Mouse (Mus musculus): ENCODE measurements around the gene Slc22a14. TPM values are rescaled to one million over a fixed set of nuclear protein-coding genes. Genes with fewer than 3 reads are reported as not detected.

Gene Slc22a14
- total and polyA plus RNA-seq, 3 experiments = not detected

GRCm38 (mm10) chr9:119394808-119395207 lies 29.5 kb upstream of the Slc22a14 start:
- peak; percentile 24 for DNase-seq (ENCODE audit: low read depth, low spot score)
- H3K79me2 ChIP-seq (ENCODE audit: control insufficient read depth, insufficient read depth, low read length, poor library complexity) = no peaks in the 10 kb centered on the region
- H3K27me3 ChIP-seq (ENCODE audit: control insufficient read depth in 1 of 2, insufficient read depth in 2 of 2, low read length in 2 of 2) = no peaks in the 10 kb centered on the region
- H3K9me3 ChIP-seq (replicated peaks; ENCODE audit: insufficient read depth, low read length) = no peaks in the 10 kb centered on the region
- H3K4me3 ChIP-seq (ENCODE audit: control insufficient read depth in 1 of 2, insufficient read depth in 1 of 2, low read depth in 2 of 2, low read length in 2 of 2) = no peak overlapping the region
- TF ChIP-seq ETS1 (IDR thresholded peaks at IDR 0.05; ENCODE audit: low read depth, low read length) (no peak), BHLHE40 (IDR thresholded peaks at IDR 0.05; ENCODE audit: borderline replicate concordance, low read depth, low read length) (no peak), ZKSCAN1 (IDR thresholded peaks at IDR 0.05; ENCODE audit: low read depth, low read length) (no peak), ZC3H11A (IDR thresholded peaks at IDR 0.05; ENCODE audit: low read depth, low read length) (no peak), NELFE (IDR thresholded peaks at IDR 0.05; ENCODE audit: low read depth, low read length) (no peak), UBTF (IDR thresholded peaks at IDR 0.05; ENCODE audit: borderline replicate concordance, insufficient read depth, low read depth, low read length) (no peak)
- H3K36me3 ChIP-seq (ENCODE audit: control insufficient read depth in 1 of 2, insufficient read depth in 2 of 2, low read length in 2 of 2) = no peaks in the 10 kb centered on the region
- H3K9ac ChIP-seq (ENCODE audit: control insufficient read depth, low read depth, low read length, poor library complexity, severe bottlenecking) = no peak overlapping the region
- no peaks in the 10 kb centered on the region for H3K4me1 ChIP-seq (ENCODE audit: control insufficient read depth in 1 of 2, insufficient read depth in 2 of 2, low read length in 2 of 2)
- H3K27ac ChIP-seq (ENCODE audit: control insufficient read depth, low read depth, low read length) = no peak overlapping the region

GRCm38 (mm10) chr9:119390214-119390613 lies 24.9 kb upstream of the Slc22a14 start:
- H3K27me3 ChIP-seq (ENCODE audit: control insufficient read depth in 1 of 2, insufficient read depth in 2 of 2, low read length in 2 of 2) = no peaks in the 10 kb centered on the region
- H3K9ac ChIP-seq (ENCODE audit: control insufficient read depth, low read depth, low read length, poor library complexity, severe bottlenecking) = no peak overlapping the region
- DNase-seq (ENCODE audit: low read depth, low spot score) = no peak
- H3K27ac ChIP-seq (ENCODE audit: control insufficient read depth, low read depth, low read length) = no peak overlapping the region
- H3K9me3 ChIP-seq (replicated peaks; ENCODE audit: insufficient read depth, low read length) = no peaks in the 10 kb centered on the region
- H3K79me2 ChIP-seq (ENCODE audit: control insufficient read depth, insufficient read depth, low read length, poor library complexity) = no peaks in the 10 kb centered on the region
- no peaks in the 10 kb centered on the region for H3K4me1 ChIP-seq (ENCODE audit: control insufficient read depth in 1 of 2, insufficient read depth in 2 of 2, low read length in 2 of 2)
- TF ChIP-seq HCFC1 (IDR thresholded peaks at IDR 0.05; ENCODE audit: low read depth, low read length) = no peak
- H3K36me3 ChIP-seq (ENCODE audit: control insufficient read depth in 1 of 2, insufficient read depth in 2 of 2, low read length in 2 of 2) = no peaks in the 10 kb centered on the region
- H3K4me3 ChIP-seq (ENCODE audit: control insufficient read depth in 1 of 2, insufficient read depth in 1 of 2, low read depth in 2 of 2, low read length in 2 of 2) = no peak overlapping the region

- H3K36me3 ChIP-seq (ENCODE audit: control insufficient read depth in 1 of 2, insufficient read depth in 2 of 2, low read length in 2 of 2) = no peaks in the 10 kb centered on the region
- no peak overlapping the region for H3K27ac ChIP-seq (ENCODE audit: control insufficient read depth, low read depth, low read length)
- no peak overlapping the region for H3K9ac ChIP-seq (ENCODE audit: control insufficient read depth, low read depth, low read length, poor library complexity, severe bottlenecking)
- H3K9me3 ChIP-seq (replicated peaks; ENCODE audit: insufficient read depth, low read length) = no peaks in the 10 kb centered on the region
- peak; percentile 46 for DNase-seq (ENCODE audit: low read depth, low spot score)
- H3K4me3 ChIP-seq (ENCODE audit: control insufficient read depth in 1 of 2, insufficient read depth in 1 of 2, low read depth in 2 of 2, low read length in 2 of 2) = no peak overlapping the region
- no peaks in the 10 kb centered on the region for H3K4me1 ChIP-seq (ENCODE audit: control insufficient read depth in 1 of 2, insufficient read depth in 2 of 2, low read length in 2 of 2)
- H3K27me3 ChIP-seq (ENCODE audit: control insufficient read depth in 1 of 2, insufficient read depth in 2 of 2, low read length in 2 of 2) = no peaks in the 10 kb centered on the region
- H3K79me2 ChIP-seq (ENCODE audit: control insufficient read depth, insufficient read depth, low read length, poor library complexity) = no peaks in the 10 kb centered on the region
- TF ChIP-seq GABPA (IDR thresholded peaks at IDR 0.05; ENCODE audit: low read depth, low read length) = no peak
- 0 out of 2 replicates have a peak, but pooled peaks have one; percentile 17 for TF ChIP-seq SIN3A (IDR thresholded peaks at IDR 0.05; ENCODE audit: low read length)
Measured at GRCm38 (mm10) chr9:119388956-119389355, 23.6 kb upstream of the Slc22a14 start.

- H3K9ac ChIP-seq (ENCODE audit: control insufficient read depth, low read depth, low read length, poor library complexity, severe bottlenecking) = no peak overlapping the region
- no peaks in the 10 kb centered on the region for H3K36me3 ChIP-seq (ENCODE audit: control insufficient read depth in 1 of 2, insufficient read depth in 2 of 2, low read length in 2 of 2)
- DNase-seq (ENCODE audit: low read depth, low spot score) = no peak
- H3K4me3 ChIP-seq (ENCODE audit: control insufficient read depth in 1 of 2, insufficient read depth in 1 of 2, low read depth in 2 of 2, low read length in 2 of 2) = no peak overlapping the region
- H3K79me2 ChIP-seq (ENCODE audit: control insufficient read depth, insufficient read depth, low read length, poor library complexity) = no peaks in the 10 kb centered on the region
- no peaks in the 10 kb centered on the region for H3K27me3 ChIP-seq (ENCODE audit: control insufficient read depth in 1 of 2, insufficient read depth in 2 of 2, low read length in 2 of 2)
- no peak for TF ChIP-seq ZKSCAN1 (IDR thresholded peaks at IDR 0.05; ENCODE audit: low read depth, low read length)
- TF ChIP-seq MAFK (IDR thresholded peaks at IDR 0.05; ENCODE audit: borderline replicate concordance, low read depth, low read length) = no peak
- TF ChIP-seq ZNF384 (IDR thresholded peaks at IDR 0.05; ENCODE audit: low read depth, low read length) = no peak
- no peak for TF ChIP-seq RAD21 (IDR thresholded peaks at IDR 0.05; ENCODE audit: low read depth, low read length)
- no peak for TF ChIP-seq POLR2A (IDR thresholded peaks at IDR 0.05; ENCODE audit: control insufficient read depth in 1 of 2, insufficient read depth in 1 of 2, low read depth in 1 of 2, low read length in 2 of 2, poor library complexity in 1 of 2)
- no peak for TF ChIP-seq NELFE (IDR thresholded peaks at IDR 0.05; ENCODE audit: low read depth, low read length)
- TF ChIP-seq MAZ (IDR thresholded peaks at IDR 0.05; ENCODE audit: low read depth, low read length) = no peak
- no peaks in the 10 kb centered on the region for H3K4me1 ChIP-seq (ENCODE audit: control insufficient read depth in 1 of 2, insufficient read depth in 2 of 2, low read length in 2 of 2)
- no peak overlapping the region for H3K27ac ChIP-seq (ENCODE audit: control insufficient read depth, low read depth, low read length)
- no peaks in the 10 kb centered on the region for H3K9me3 ChIP-seq (replicated peaks; ENCODE audit: insufficient read depth, low read length)
Measured at GRCm38 (mm10) chr9:119382603-119383002, 17.2 kb upstream of the Slc22a14 start.
